Mouse (Mus musculus) MEL (cell line): ENCODE measurements around the gene Hspb1. TPM values are rescaled to one million over a fixed set of nuclear protein-coding genes. Genes with fewer than 3 reads are reported as not detected.
A peak's percentile ranks its signal among the peaks of the same experiment; 100 is the strongest.

ENCODE experiments used
- DNase-seq: peaks from one replicate; pipeline ENCODE4 v3.0.0; 2011; ENCODE audit warnings: low read depth, low spot score
- H3K27ac ChIP-seq: 2 replicates; pipeline ENCODE4 v1.5.1; 2012; ENCODE audit warnings: low read depth, mild to moderate bottlenecking, control low read depth, low read length, moderate library complexity; ENCODE audit not compliant: control insufficient read depth
- H3K27me3 ChIP-seq, 2 experiments: fragments of 150-350 bp in 1 of 2; sonication (generic) in 1 of 2; 2 replicates each; pipeline ENCODE4 v1.6.1; 2012; ENCODE audit warnings: low read length in 2 of 2, mild to moderate bottlenecking in 2 of 2, improper control_type of control experiment in 1 of 2, moderate library complexity in 1 of 2; ENCODE audit not compliant: insufficient read depth in 2 of 2, control insufficient read depth in 1 of 2
- H3K36me3 ChIP-seq, 2 experiments: 2 replicates each; pipeline ENCODE4 v1.6.1; 2012 to 2014; ENCODE audit warnings: low read length in 2 of 2, improper control_type of control experiment in 1 of 2, inconsistent platforms in 1 of 2, mild to moderate bottlenecking in 1 of 2; ENCODE audit not compliant: insufficient read depth in 2 of 2, control insufficient read depth in 1 of 2
- H3K4me1 ChIP-seq, 2 experiments: fragments of 150-350 bp in 1 of 2; sonication (generic) in 1 of 2; 2 replicates each; pipeline ENCODE4 v1.6.1; 2012; ENCODE audit warnings: low read length in 2 of 2, improper control_type of control experiment in 1 of 2, mild to moderate bottlenecking in 1 of 2; ENCODE audit not compliant: insufficient read depth in 2 of 2, control insufficient read depth in 1 of 2
- H3K4me3 ChIP-seq, 2 experiments: fragments of 150-350 bp in 1 of 2; sonication (generic) in 1 of 2; 2 replicates each; pipeline ENCODE4 v1.5.1; 2012; ENCODE audit warnings: low read depth in 2 of 2, low read length in 2 of 2, mild to moderate bottlenecking in 2 of 2, moderate library complexity in 2 of 2, control low read depth in 1 of 2, improper control_type of control experiment in 1 of 2; ENCODE audit not compliant: control insufficient read depth in 1 of 2, insufficient read depth in 1 of 2
- H3K79me2 ChIP-seq: 2 replicates; pipeline ENCODE4 v1.6.1; 2012; ENCODE audit warnings: mild to moderate bottlenecking, low read length, moderate library complexity; ENCODE audit not compliant: control insufficient read depth, poor library complexity, insufficient read depth
- H3K9ac ChIP-seq: 2 replicates; pipeline ENCODE4 v1.6.1; 2012; ENCODE audit warnings: low read depth, mild to moderate bottlenecking, control low read depth, low read length, moderate library complexity; ENCODE audit not compliant: control insufficient read depth, poor library complexity, severe bottlenecking
- H3K9me3 ChIP-seq: fragments of 150-350 bp; sonication (generic); replicated peaks from 2 replicates; pipeline ENCODE4 v1.6.1; 2012; ENCODE audit warnings: mild to moderate bottlenecking, low read length, improper control_type of control experiment, moderate library complexity; ENCODE audit not compliant: insufficient read depth
- BHLHE40 ChIP-seq: IDR thresholded peaks from 2 replicates; pipeline ENCODE4 v1.6.1; 2012; ENCODE audit warnings: low read depth, mild to moderate bottlenecking, inconsistent platforms, low read length, improper control_type of control experiment, borderline replicate concordance
- CTCF ChIP-seq, 3 experiments: IDR thresholded peaks in 2 of 3; conservative IDR thresholded peaks in 1 of 3; 2 replicates each; pipeline ENCODE4 v1.5.1; 2011 to 2012; ENCODE audit warnings: low read length in 3 of 3, low read depth in 2 of 3, mild to moderate bottlenecking in 2 of 3, improper control_type of control experiment in 1 of 3, inconsistent platforms in 1 of 3, mixed read lengths in 1 of 3, moderate library complexity in 1 of 3; ENCODE audit not compliant: control insufficient read depth in 1 of 3, insufficient read depth in 1 of 3, poor library complexity in 1 of 3, severe bottlenecking in 1 of 3
- E2F4 ChIP-seq: IDR thresholded peaks from 2 replicates; pipeline ENCODE4 v1.6.1; 2011; ENCODE audit warnings: low read depth, low read length, improper control_type of control experiment, borderline replicate concordance
- EP300 ChIP-seq, 2 experiments: IDR thresholded peaks; 2 replicates each; pipeline ENCODE4 v1.6.1; 2011; ENCODE audit warnings: improper control_type of control experiment in 2 of 2, low read length in 2 of 2, low read depth in 1 of 2, mild to moderate bottlenecking in 1 of 2
- ETS1 ChIP-seq: IDR thresholded peaks from 2 replicates; pipeline ENCODE4 v1.6.1; 2012; ENCODE audit warnings: low read depth, mild to moderate bottlenecking, inconsistent platforms, low read length, improper control_type of control experiment, moderate library complexity
- GABPA ChIP-seq: IDR thresholded peaks from 2 replicates; pipeline ENCODE4 v1.6.1; 2012; ENCODE audit warnings: low read depth, mild to moderate bottlenecking, inconsistent platforms, low read length, improper control_type of control experiment, moderate library complexity
- GATA1 ChIP-seq: IDR thresholded peaks from 2 replicates; pipeline ENCODE4 v1.6.1; 2011; ENCODE audit warnings: low read depth, low read length, improper control_type of control experiment
- HCFC1 ChIP-seq: IDR thresholded peaks from 2 replicates; pipeline ENCODE4 v1.6.1; 2012; ENCODE audit warnings: low read depth, mild to moderate bottlenecking, inconsistent platforms, low read length, improper control_type of control experiment, moderate library complexity
- KAT2A ChIP-seq: conservative IDR thresholded peaks from 2 replicates; pipeline ENCODE4 v1.6.1; 2012; ENCODE audit warnings: low read depth, low read length, improper control_type of control experiment, inconsistent platforms
- MAX ChIP-seq: IDR thresholded peaks from 2 replicates; pipeline ENCODE4 v1.6.1; 2011; ENCODE audit warnings: low read length, improper control_type of control experiment
- MAZ ChIP-seq: IDR thresholded peaks from 2 replicates; pipeline ENCODE4 v1.6.1; 2012; ENCODE audit warnings: low read depth, mild to moderate bottlenecking, inconsistent platforms, low read length, improper control_type of control experiment
- MYC ChIP-seq: IDR thresholded peaks from 2 replicates; pipeline ENCODE4 v1.6.1; 2011; ENCODE audit warnings: low read depth, mild to moderate bottlenecking, low read length, improper control_type of control experiment, moderate library complexity
- NRF1 ChIP-seq: IDR thresholded peaks from 2 replicates; pipeline ENCODE4 v1.6.1; 2014; ENCODE audit warnings: low read depth, mild to moderate bottlenecking, inconsistent platforms, low read length, improper control_type of control experiment, moderate library complexity; ENCODE audit not compliant: poor library complexity, insufficient read depth, severe bottlenecking
- POLR2A ChIP-seq, 2 experiments: IDR thresholded peaks; 2 replicates each; pipeline ENCODE4 v1.6.1; 2011 to 2012; ENCODE audit warnings: low read length in 2 of 2, mild to moderate bottlenecking in 2 of 2, control low read depth in 1 of 2, improper control_type of control experiment in 1 of 2, low read depth in 1 of 2, moderate library complexity in 1 of 2; ENCODE audit not compliant: control insufficient read depth in 1 of 2, insufficient read depth in 1 of 2, poor library complexity in 1 of 2
- RAD21 ChIP-seq: IDR thresholded peaks from 2 replicates; pipeline ENCODE4 v1.6.1; 2011; ENCODE audit warnings: mild to moderate bottlenecking, low read depth, low read length, improper control_type of control experiment
- USF2 ChIP-seq, 2 experiments: IDR thresholded peaks; 2 replicates each; pipeline ENCODE4 v1.6.1; 2011 to 2012; ENCODE audit warnings: improper control_type of control experiment in 2 of 2, low read length in 2 of 2, borderline replicate concordance in 1 of 2, inconsistent platforms in 1 of 2, low read depth in 1 of 2, mild to moderate bottlenecking in 1 of 2; ENCODE audit not compliant: insufficient read depth in 1 of 2
- ZC3H11A ChIP-seq: IDR thresholded peaks from 2 replicates; pipeline ENCODE4 v1.6.1; 2012; ENCODE audit warnings: low read depth, mild to moderate bottlenecking, inconsistent platforms, low read length, improper control_type of control experiment
- ZMIZ1 ChIP-seq: IDR thresholded peaks from 2 replicates; pipeline ENCODE4 v1.6.1; 2012; ENCODE audit warnings: low read depth, mild to moderate bottlenecking, inconsistent platforms, low read length, improper control_type of control experiment, moderate library complexity
- ZNF384 ChIP-seq: IDR thresholded peaks from 2 replicates; pipeline ENCODE4 v1.6.1; 2012; ENCODE audit warnings: low read depth, mild to moderate bottlenecking, inconsistent platforms, low read length, improper control_type of control experiment
- polyA plus RNA-seq, 2 experiments: library from polyadenylated mRNA; stranded (reverse) in 1 of 2; unstranded in 1 of 2; fragments of >175 nt in 1 of 2; fragments of >200 nt in 1 of 2; gene quantifications; 2 replicates each; pipeline versions ENCODE4 v1.2.1 to v1.2.4; 2012; ENCODE audit warnings: low replicate concordance in 2 of 2, low read depth in 1 of 2; ENCODE audit not compliant: insufficient read length in 2 of 2, insufficient read depth in 1 of 2, missing spikeins in 1 of 2
- total RNA-seq: library from RNA; depleted of rRNA; stranded (reverse); fragments of 300-350 nt; gene quantifications from 2 replicates; pipeline ENCODE4 v1.2.3, GENCODE M21; 2012

Gene Hspb1
- total and polyA plus RNA-seq, 3 experiments: not detected

- no peak for TF ChIP-seq MAX
- TF ChIP-seq CTCF (IDR thresholded peaks at IDR 0.05 in 2 of 3, conservative IDR thresholded peaks at IDR 0.05 in 1 of 3; ENCODE audit: control insufficient read depth in 1 of 3, insufficient read depth in 1 of 3, low read depth in 2 of 3, low read length in 3 of 3, poor library complexity in 1 of 3, severe bottlenecking in 1 of 3): peak; percentile 57 to 72 (median 62)
- no peak for TF ChIP-seq MYC
- no peak for TF ChIP-seq USF2 (IDR thresholded peaks at IDR 0.05; ENCODE audit: borderline replicate concordance in 1 of 2, insufficient read depth in 1 of 2, low read depth in 1 of 2, low read length in 2 of 2)
- TF ChIP-seq, all 39 proteins: peak for 3
Observed at GRCm38 (mm10) chr5:135877831-135878231, 9.9 kb upstream of the Hspb1 start (continued).

GRCm38 (mm10) chr5:135879449-135880158 is 8.1 kb upstream of the Hspb1 start:
- Histone ChIP-seq H3K4me1 (peaks cover 0 to 24% of the 10 kb centered on the region in 2 experiments; a peak in 2 of 4 replicates), H3K79me2 (no peaks in the 10 kb centered on the region), H3K9ac (no peak overlapping the region), H3K27ac (no peak overlapping the region), H3K4me3 (no peak overlapping the region), H3K27me3 (no peaks in the 10 kb centered on the region), H3K9me3 (no peaks in the 10 kb centered on the region), H3K36me3 (peaks cover 0 to 3% of the 10 kb centered on the region in 2 experiments; a peak in 1 of 4 replicates)
- TF ChIP-seq MAZ (0 out of 2 replicates have a peak, but pooled peaks have one; percentile 37), E2F4 (no peak), ZC3H11A (no peak), ETS1 (0 out of 2 replicates have a peak, but pooled peaks have one; percentile 26), MYC (no peak), POLR2A (IDR thresholded peaks at IDR 0.05; ENCODE audit: control insufficient read depth in 1 of 2, insufficient read depth in 1 of 2, low read depth in 1 of 2, low read length in 2 of 2, poor library complexity in 1 of 2) (no peak), KAT2A (no peak), HCFC1 (no peak), GATA1 (no peak), ZMIZ1 (no peak), GABPA (no peak), ZNF384 (no peak)
- peak; percentile 49 for DNase-seq

- H3K27me3 ChIP-seq: peaks cover 1 to 3% of the 10 kb centered on the region in 2 experiments; a peak in 2 of 4 replicates
- peaks cover 0 to under 1% of the 10 kb centered on the region in 2 experiments; a peak in 1 of 4 replicates for H3K36me3 ChIP-seq
- H3K9me3 ChIP-seq: no peaks in the 10 kb centered on the region
- no peak for DNase-seq
- no peaks in the 10 kb centered on the region for H3K79me2 ChIP-seq
- H3K4me3 ChIP-seq: no peak overlapping the region
- TF ChIP-seq MAZ (no peak), ZC3H11A (no peak), BHLHE40 (no peak), GATA1 (no peak), RAD21 (no peak), NRF1 (no peak), EP300 (IDR thresholded peaks at IDR 0.05; ENCODE audit: low read depth in 1 of 2, low read length in 2 of 2) (no peak)
- TF ChIP-seq, all 39 proteins: peak for 0
- Histone ChIP-seq H3K27ac (no peak overlapping the region), H3K9ac (no peak overlapping the region), H3K4me1 (peaks cover 0 to 6% of the 10 kb centered on the region in 2 experiments; a peak in 2 of 4 replicates)
Observed at GRCm38 (mm10) chr5:135884641-135885040, 3.1 kb upstream of the Hspb1 start.
